Mouse (Mus musculus) kidney, adult 2 months (tissue): Measurements from ENCODE around the gene Gpi1.

Experiments
- CTCF ChIP-seq: fragments of 200-500 bp; conservative IDR thresholded peaks from 2 replicates; pipeline ENCODE4 v1.5.1; 2011; ENCODE audit warnings: low read depth, mild to moderate bottlenecking, control low read depth, low read length, moderate library complexity, mixed read lengths; ENCODE audit not compliant: insufficient read depth, insufficient read length
- POLR2A ChIP-seq: fragments of 200-500 bp; IDR thresholded peaks from one replicate; pipeline ENCODE4 v1.6.1; 2011; ENCODE audit warnings: low read depth, low read length, control low read depth

- TF ChIP-seq CTCF, result no peak
- TF ChIP-seq POLR2A, result no peak
Measured at GRCm38 (mm10) chr7:34169454-34169853, 60.7 kb downstream of the Gpi1 start, which contains the start of gene Uba2.
